Mouse (Mus musculus): ENCODE results near the gene Gprasp2. TPM values are rescaled to one million over a fixed set of nuclear protein-coding genes. Genes with fewer than 3 reads are reported as not detected.

Gprasp2 gene
- 177 and 192 TPM in 2 replicates for polyA plus RNA-seq (2012; rRNA removed)

DNA sequence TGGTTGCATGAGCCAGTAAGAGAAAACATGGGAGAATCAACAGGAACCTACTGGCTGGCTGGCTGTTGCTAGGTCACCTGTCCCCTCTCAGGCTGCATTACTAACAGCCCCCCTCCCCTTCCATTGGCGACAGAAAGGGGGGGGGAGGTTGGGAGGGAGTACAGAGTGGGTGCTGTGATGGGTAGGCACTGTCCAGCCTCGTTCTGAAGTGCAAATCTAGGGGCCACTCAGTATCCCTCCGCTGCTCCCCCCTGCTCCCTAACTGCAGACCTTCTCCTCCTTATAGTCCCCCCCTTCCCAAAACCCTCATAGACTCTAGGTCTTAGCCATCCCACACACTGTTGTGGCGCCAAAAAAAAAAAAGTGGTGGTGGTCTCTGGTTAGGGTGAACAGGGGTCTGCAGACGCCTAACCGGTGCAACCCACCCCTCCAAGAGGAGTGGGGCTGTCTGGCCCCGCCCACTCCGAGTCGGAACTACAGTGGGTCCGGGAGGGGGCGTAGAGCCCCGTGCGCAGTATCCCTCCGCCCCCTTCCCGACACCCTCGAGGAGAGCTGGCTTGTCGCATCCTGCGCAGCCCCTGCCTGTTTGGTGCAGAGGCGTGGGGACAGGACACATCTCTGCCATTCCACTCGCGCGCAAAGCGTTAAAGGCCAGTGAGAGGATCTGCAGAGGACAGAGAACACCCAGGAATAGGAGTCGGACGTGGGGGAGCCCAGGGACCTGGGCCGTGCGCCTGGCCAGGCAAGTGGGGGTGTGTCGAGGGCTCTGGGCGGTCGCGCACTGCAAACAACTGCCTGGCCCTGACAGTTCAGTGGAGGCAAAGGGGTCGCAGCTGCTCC, at the start of gene Gprasp2:
Gprasp2 (plus strand) TSS at position 514 of the 840 bp plus-strand sequence.

DNA sequence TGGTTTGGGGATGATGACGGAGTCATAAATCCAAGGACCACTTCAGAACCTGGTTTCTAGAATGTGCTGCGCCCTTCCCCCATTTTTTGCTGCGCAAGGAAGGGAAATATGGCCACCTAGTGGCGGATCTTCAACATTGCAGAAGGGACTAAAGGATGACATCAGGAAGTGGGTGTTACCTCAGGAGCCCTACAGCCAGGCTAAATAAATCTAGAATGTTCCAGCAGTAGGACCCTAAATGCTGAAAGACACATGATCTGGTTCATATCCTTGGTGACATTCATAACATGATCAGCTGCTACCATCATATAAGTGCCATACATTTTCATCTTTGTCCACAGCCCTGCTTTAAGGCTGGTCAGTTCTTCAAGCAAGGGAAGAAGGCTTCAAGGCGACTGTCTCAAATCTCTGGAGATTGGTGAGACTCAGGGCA, 41.6 kb upstream of the Gprasp2 start, which contains the start of gene Bhlhb9:
Bhlhb9 (plus strand) TSS at position 383 of the 433 bp plus-strand sequence.

Other genes starting within 250 kb of the Gprasp2 start
- 0.12 TPM in 1 of 2 replicates, not detected in the other for gene Nxf7, start 240.3 kb upstream of the Gprasp2 start, polyA plus RNA-seq (2012; rRNA removed)
- not detected in 2 replicates for gene Prame, start 211.3 kb upstream of the Gprasp2 start, polyA plus RNA-seq (2012; rRNA removed)
- gene Tcp11x2, start 145.2 kb upstream of the Gprasp2 start, polyA plus RNA-seq (2012; rRNA removed), result not detected in 2 replicates
- gene Tmsb15a, start 113.8 kb upstream of the Gprasp2 start, polyA plus RNA-seq (2012; rRNA removed), result not detected in 2 replicates
- 10.8 and 11.2 TPM in 2 replicates for gene Armcx5, start 96.3 kb upstream of the Gprasp2 start, polyA plus RNA-seq (2012; rRNA removed)
- gene Gprasp1, start 96.3 kb upstream of the Gprasp2 start, polyA plus RNA-seq (2012; rRNA removed), result 236 and 268 TPM in 2 replicates
- gene Bhlhb9, start 41.4 kb upstream of the Gprasp2 start, polyA plus RNA-seq (2012; rRNA removed), result 65.7 and 68.3 TPM in 2 replicates
- gene Arxes2, start 154.8 kb downstream of the Gprasp2 start, polyA plus RNA-seq (2012; rRNA removed), result 152 and 170 TPM in 2 replicates
- gene Arxes1, start 194.3 kb downstream of the Gprasp2 start, polyA plus RNA-seq (2012; rRNA removed), result 38.4 and 42.0 TPM in 2 replicates
- 511 and 531 TPM in 2 replicates for gene Bex2, start 229.2 kb downstream of the Gprasp2 start, polyA plus RNA-seq (2012; rRNA removed)
- 0.15 and 0.22 TPM in 2 replicates for gene Nxf3, start 246.2 kb downstream of the Gprasp2 start, polyA plus RNA-seq (2012; rRNA removed)